Mouse (Mus musculus) heart, postnatal 0 days (tissue): ENCODE measurements at regions not wholly inside any gene's neighbourhood (a gene's known extent, or its start where the extent isn't known, plus 50 kb on each side); places are given as distances from the start of the nearest gene placed in this dataset.

Source experiments
- ATAC-seq: fragments of 200-750 bp; cut with Nextera tagmentation; 2 replicates; pipeline ENCODE4 v1.8.0; 2017; ENCODE audit warnings: low read depth, moderate number of reproducible peaks, moderate library complexity; ENCODE audit not compliant: insufficient read depth
- DNase-seq: peaks from one replicate; pipeline ENCODE4 v3.0.0-alpha.2; 2016; ENCODE audit warnings: low spot score
- H3K27ac ChIP-seq: fragments of 300-500 bp; sonication (generic); 2 replicates; pipeline ENCODE4 v1.5.1; 2014; ENCODE audit warnings: low read depth, mild to moderate bottlenecking
- H3K27me3 ChIP-seq: fragments of 300-500 bp; sonication (generic); 2 replicates; pipeline ENCODE4 v1.6.1; 2014; ENCODE audit warnings: low read length, mixed read lengths; ENCODE audit not compliant: control insufficient read depth, insufficient read depth
- H3K36me3 ChIP-seq: fragments of 300-500 bp; sonication (generic); replicated peaks from 2 replicates; pipeline ENCODE4 v1.6.1; 2014; ENCODE audit warnings: low read length, mixed read lengths; ENCODE audit not compliant: control insufficient read depth, insufficient read depth
- H3K4me1 ChIP-seq: fragments of 300-500 bp; sonication (generic); 2 replicates; pipeline ENCODE4 v1.6.1; 2014; ENCODE audit warnings: antibody characterized with exemption; ENCODE audit not compliant: control insufficient read depth, insufficient read depth
- H3K4me2 ChIP-seq: fragments of 300-500 bp; sonication (generic); 2 replicates; pipeline ENCODE4 v1.6.1; 2014; ENCODE audit warnings: low read depth, mild to moderate bottlenecking, low read length, moderate library complexity
- H3K4me3 ChIP-seq: fragments of 300-500 bp; sonication (generic); 2 replicates; pipeline ENCODE4 v1.5.1; 2014; ENCODE audit warnings: low read depth, low read length
- H3K9ac ChIP-seq: fragments of 300-500 bp; sonication (generic); replicated peaks from 2 replicates; pipeline ENCODE4 v1.6.1; 2014; ENCODE audit warnings: low read depth, low read length, mixed read lengths
- H3K9me3 ChIP-seq: fragments of 300-500 bp; sonication (generic); replicated peaks from 2 replicates; pipeline ENCODE4 v1.6.1; 2016; ENCODE audit warnings: low read length; ENCODE audit not compliant: control insufficient read depth
- CTCF ChIP-seq: IDR thresholded peaks from 2 replicates; pipeline ENCODE4 v1.5.1; 2016; ENCODE audit warnings: antibody characterized with exemption, control low read depth, low read depth
- EP300 ChIP-seq: IDR thresholded peaks from 2 replicates; pipeline ENCODE4 v1.6.1; 2016; ENCODE audit warnings: antibody characterized with exemption, low read depth
- WGBS: fragments of 180-500 bp; shearing (Covaris S2); extraction: QIAGEN DNeasy Blood & Tissue Kit; methylation state at CpG from one replicate; pipeline ENCODE4 v1.1.7; 2014; 5-methylcytosine and 5-hydroxymethylcytosine counted together

DNA sequence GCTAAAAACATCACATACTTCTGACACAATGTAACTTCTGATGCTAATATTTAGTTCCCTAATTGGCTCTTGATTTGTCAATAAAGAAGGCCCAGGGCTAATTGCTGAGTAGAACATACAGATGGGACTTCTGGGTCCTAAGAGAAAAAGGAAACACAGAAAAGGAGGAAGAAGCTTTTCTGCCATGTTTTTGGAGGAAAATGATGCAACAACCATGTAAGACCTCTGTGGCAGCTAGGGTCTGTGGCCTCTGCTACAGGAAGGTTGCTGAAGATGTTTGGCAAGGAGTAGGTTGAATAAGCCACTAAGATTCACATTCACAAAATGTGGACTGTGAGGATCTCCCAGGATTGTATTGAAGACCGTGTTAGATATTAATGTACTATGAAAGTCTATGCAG is 94.9 kb downstream of the Cldn1 start:
- H3K9me3 ChIP-seq: no peaks in the 10 kb centered on the region
- H3K4me3 ChIP-seq: no peak overlapping the region
- H3K9ac ChIP-seq: no peak overlapping the region
- DNase-seq: no peak
- ATAC-seq: no peak
- TF ChIP-seq CTCF (no peak), EP300 (no peak)
- no peaks in the 10 kb centered on the region for H3K4me1 ChIP-seq
- WGBS: 88% methylated on average over 1 of the region's 1 CpGs
- H3K27ac ChIP-seq: no peak overlapping the region
- H3K36me3 ChIP-seq: no peaks in the 10 kb centered on the region
- H3K4me2 ChIP-seq: no peak overlapping the region
- no peaks in the 10 kb centered on the region for H3K27me3 ChIP-seq

DNA sequence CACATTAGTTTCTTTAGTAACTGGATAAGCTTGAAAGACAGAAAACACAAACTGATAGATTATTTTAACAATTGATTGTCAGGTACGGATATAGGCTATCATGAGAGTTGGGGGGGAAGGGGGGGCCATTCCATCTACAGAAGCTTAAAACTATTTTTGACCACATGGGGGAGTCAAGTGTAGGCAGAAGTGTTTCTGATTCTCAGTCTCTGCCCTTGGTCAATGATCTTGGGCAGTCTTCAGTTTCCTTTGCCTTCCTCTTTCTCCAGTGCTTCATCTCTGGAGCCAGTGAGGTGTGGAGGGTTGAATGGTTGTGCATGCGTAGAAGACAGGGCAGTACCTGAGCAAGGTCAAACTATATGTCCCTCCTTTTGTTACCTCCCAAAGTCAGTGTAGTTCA is 118.8 kb downstream of the Cldn1 start:
- H3K27me3 ChIP-seq: no peaks in the 10 kb centered on the region
- WGBS: 45% methylated on average over 2 of the region's 2 CpGs
- DNase-seq: peak; percentile 10

DNA sequence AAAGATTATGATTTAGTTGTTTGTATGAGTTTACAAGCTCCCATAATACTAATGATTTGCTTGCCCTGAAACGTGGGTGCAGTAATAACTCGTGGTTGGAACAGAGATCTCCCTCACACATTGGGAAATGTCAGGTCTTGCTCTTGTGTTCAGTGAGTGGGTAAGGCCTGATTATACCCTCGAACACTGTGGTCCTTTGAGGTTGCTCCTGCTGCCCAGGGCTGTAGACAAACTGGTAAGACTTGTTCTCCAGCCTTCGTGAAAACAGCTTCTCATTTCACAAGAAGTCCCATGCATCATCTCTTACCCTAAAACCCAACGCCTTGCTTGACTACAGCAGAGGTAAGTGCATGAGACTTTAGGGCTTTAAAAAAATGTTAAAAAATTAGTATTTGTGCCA is 119.9 kb downstream of the Cldn1 start:
- H3K9ac ChIP-seq: no peak overlapping the region
- H3K4me2 ChIP-seq: no peak overlapping the region
- 63% methylated on average over 5 of the region's 5 CpGs for WGBS
- H3K27ac ChIP-seq: no peak overlapping the region
- no peaks in the 10 kb centered on the region for H3K4me1 ChIP-seq
- no peaks in the 10 kb centered on the region for H3K27me3 ChIP-seq
- DNase-seq (no peak), ATAC-seq (no peak)
- no peaks in the 10 kb centered on the region for H3K36me3 ChIP-seq
- no peak overlapping the region for H3K4me3 ChIP-seq
- TF ChIP-seq EP300 (no peak), CTCF (no peak)
- H3K9me3 ChIP-seq: no peaks in the 10 kb centered on the region

More for the DNA sequence above, 118.8 kb downstream of the Cldn1 start:
- Histone ChIP-seq H3K9ac (no peak overlapping the region), H3K4me2 (no peak overlapping the region), H3K9me3 (no peaks in the 10 kb centered on the region), H3K4me1 (no peaks in the 10 kb centered on the region), H3K4me3 (no peak overlapping the region), H3K27ac (no peak overlapping the region), H3K36me3 (no peaks in the 10 kb centered on the region)
- TF ChIP-seq EP300: no peak
- TF ChIP-seq CTCF: peak; percentile 37; the same call in 1 of the 2 replicates
- ATAC-seq: no peak

DNA sequence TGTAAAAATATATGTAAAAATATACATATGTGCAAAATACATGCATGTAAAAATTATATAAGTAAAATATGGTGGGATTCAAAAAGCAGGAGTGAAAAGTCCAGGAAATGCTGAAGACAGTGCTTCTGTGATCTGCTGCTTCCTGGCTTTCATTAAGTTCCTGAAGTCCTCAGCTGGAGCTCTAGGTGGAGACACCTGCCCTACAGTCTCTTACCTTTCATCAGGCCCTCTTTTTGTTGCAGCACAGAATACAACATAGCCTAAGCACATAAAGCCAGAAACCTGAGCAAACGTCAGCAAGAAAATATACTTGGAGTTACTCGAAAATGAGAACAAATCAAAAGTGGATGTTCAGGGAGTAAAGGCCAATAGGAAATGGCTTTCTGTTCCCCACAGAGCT is 120.6 kb downstream of the Cldn1 start:
- no peaks in the 10 kb centered on the region for H3K9me3 ChIP-seq
- no peak overlapping the region for H3K27ac ChIP-seq
- H3K27me3 ChIP-seq: no peaks in the 10 kb centered on the region
- H3K4me3 ChIP-seq: no peak overlapping the region
- no peaks in the 10 kb centered on the region for H3K36me3 ChIP-seq
- no peak overlapping the region for H3K4me2 ChIP-seq
- TF ChIP-seq CTCF (no peak), EP300 (no peak)
- no peak overlapping the region for H3K9ac ChIP-seq
- 66% methylated on average over 2 of the region's 2 CpGs for WGBS
- no peak for DNase-seq
- no peak for ATAC-seq
- H3K4me1 ChIP-seq: no peaks in the 10 kb centered on the region

DNA sequence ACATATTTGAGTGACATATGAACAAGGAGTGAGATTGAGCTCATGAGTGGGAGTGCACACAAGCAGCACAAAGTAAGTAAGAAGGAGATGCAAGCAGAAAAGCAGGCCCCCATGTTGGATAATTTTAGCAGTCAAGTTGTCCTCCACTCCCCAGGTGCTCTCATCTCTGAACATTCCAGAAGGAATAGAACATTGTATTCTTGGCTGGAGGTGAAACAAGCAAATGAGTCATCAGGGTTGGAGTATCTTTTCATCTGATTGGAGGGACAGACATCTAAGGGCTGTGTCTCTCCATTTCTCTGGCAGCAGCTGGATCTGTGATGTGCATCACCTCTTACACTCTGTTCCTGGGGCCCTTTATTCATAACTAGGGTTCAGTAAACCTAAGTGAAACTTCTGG is 122.7 kb downstream of the Cldn1 start:
- H3K4me1 ChIP-seq: no peaks in the 10 kb centered on the region
- no peaks in the 10 kb centered on the region for H3K27me3 ChIP-seq
- H3K4me2 ChIP-seq: no peak overlapping the region
- H3K27ac ChIP-seq: no peak overlapping the region
- no peaks in the 10 kb centered on the region for H3K36me3 ChIP-seq
- DNase-seq: no peak
- H3K9me3 ChIP-seq: no peaks in the 10 kb centered on the region
- H3K9ac ChIP-seq: no peak overlapping the region
- TF ChIP-seq CTCF: no peak
- no peak for TF ChIP-seq EP300
- ATAC-seq: no peak
- H3K4me3 ChIP-seq: no peak overlapping the region

DNA sequence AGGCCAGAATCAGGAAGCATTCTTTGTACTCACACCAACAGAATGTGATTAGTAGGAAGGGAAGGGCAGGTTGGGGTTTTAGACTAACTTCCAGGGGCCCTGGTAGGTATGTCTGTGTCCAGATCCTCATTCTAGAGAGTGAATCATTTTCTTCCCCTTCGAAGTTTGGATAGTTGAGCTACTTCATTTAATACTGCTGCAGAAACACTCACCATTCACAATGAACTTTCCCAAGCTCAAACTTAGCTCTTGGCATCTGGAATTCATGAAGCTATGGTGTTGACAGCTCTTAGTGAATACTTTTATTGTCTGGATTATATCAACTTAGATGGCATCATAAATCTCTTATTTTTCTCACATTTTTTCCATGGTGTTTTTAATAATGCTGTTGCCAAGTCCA is 123.7 kb downstream of the Cldn1 start:
- 19% methylated on average over 1 of the region's 1 CpGs for WGBS
- ATAC-seq: no peak
- no peak overlapping the region for H3K27ac ChIP-seq

More for the DNA sequence above, 123.7 kb downstream of the Cldn1 start:
- DNase-seq: peak; percentile 21
- Histone ChIP-seq H3K4me1 (no peaks in the 10 kb centered on the region), H3K4me3 (no peak overlapping the region), H3K9ac (no peak overlapping the region), H3K9me3 (no peaks in the 10 kb centered on the region), H3K27me3 (no peaks in the 10 kb centered on the region), H3K4me2 (no peak overlapping the region), H3K36me3 (no peaks in the 10 kb centered on the region)
- no peak for TF ChIP-seq EP300
- TF ChIP-seq CTCF: no peak
